Mouse (Mus musculus) liver, postnatal 0 days (tissue): Measurements from ENCODE around the gene Sv2c.

Experiments used
- CTCF ChIP-seq: sonication (generic); IDR thresholded peaks from 2 replicates; pipeline ENCODE4 v1.5.1; 2016; ENCODE audit warnings: antibody characterized with exemption, low read depth
- EP300 ChIP-seq: IDR thresholded peaks from 2 replicates; pipeline ENCODE4 v1.6.1; 2016; ENCODE audit warnings: antibody characterized with exemption, low read depth, mild to moderate bottlenecking

DNA sequence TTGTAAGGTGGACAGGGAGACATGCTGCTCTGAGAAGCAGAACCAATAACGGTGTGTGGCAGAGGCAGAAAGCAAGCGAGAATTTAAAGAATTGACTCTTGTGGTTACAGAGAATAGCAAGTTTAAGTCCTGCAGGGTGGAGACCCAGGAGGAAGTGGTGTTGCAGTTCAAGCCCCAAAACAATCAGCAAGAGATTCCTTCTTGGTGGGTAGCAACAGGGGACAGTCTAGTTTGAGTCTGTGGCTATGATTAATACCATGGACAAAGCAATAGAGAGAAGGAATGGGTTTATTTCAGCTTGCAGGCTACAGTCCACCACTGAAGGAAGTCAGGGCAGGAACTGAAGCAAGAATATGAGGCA lies 219.4 kb downstream of the Sv2c start:
- TF ChIP-seq CTCF: no peak
- no peak for TF ChIP-seq EP300
